Mouse (Mus musculus) B cell, adult 2 months (primary cell): ENCODE measurements around the gene Coq8a.

ENCODE experiments used
- DNase-seq, 2 experiments: peaks; one replicate each; pipeline ENCODE4 v3.0.0; 2022

Coq8a gene

GRCm38 (mm10) chr1:180174718-180175117 is 24.7 kb downstream of the Coq8a start:
- DNase-seq = no peak

GRCm38 (mm10) chr1:180173017-180173416 is 26.4 kb downstream of the Coq8a start:
- no peak for DNase-seq

GRCm38 (mm10) chr1:180172600-180172999 is 26.8 kb downstream of the Coq8a start:
- DNase-seq = no peak

GRCm38 (mm10) chr1:180171883-180172282 is 27.5 kb downstream of the Coq8a start:
- DNase-seq = no peak

GRCm38 (mm10) chr1:180170071-180170470 is 29.3 kb downstream of the Coq8a start:
- DNase-seq = no peak

GRCm38 (mm10) chr1:180169161-180169560 is 30.2 kb downstream of the Coq8a start:
- DNase-seq = no peak

GRCm38 (mm10) chr1:180168294-180168693 is 31.1 kb downstream of the Coq8a start:
- no peak for DNase-seq

GRCm38 (mm10) chr1:180166533-180166932 is 32.9 kb downstream of the Coq8a start:
- DNase-seq = no peak

- no peak for DNase-seq
These were observed 36.4 kb downstream of the Coq8a start for GRCm38 (mm10) chr1:180162986-180163385.

- DNase-seq = no peak
These were observed 37.6 kb downstream of the Coq8a start for GRCm38 (mm10) chr1:180161566-180162355.

GRCm38 (mm10) chr1:180161160-180161559 is 38.2 kb downstream of the Coq8a start:
- DNase-seq = no peak

GRCm38 (mm10) chr1:180160545-180160944 is 38.9 kb downstream of the Coq8a start:
- no peak for DNase-seq

- no peak for DNase-seq
These were observed 40.8 kb downstream of the Coq8a start for GRCm38 (mm10) chr1:180158648-180159047.

GRCm38 (mm10) chr1:180151191-180151590 is 48.2 kb downstream of the Coq8a start:
- DNase-seq = no peak

GRCm38 (mm10) chr1:180148563-180148962 is 50.8 kb downstream of the Coq8a start:
- no peak for DNase-seq

- peak; percentile 32 to 46 for DNase-seq
These were observed 51.4 kb downstream of the Coq8a start for GRCm38 (mm10) chr1:180148036-180148435.

- DNase-seq = no peak
These were observed 58.4 kb downstream of the Coq8a start for GRCm38 (mm10) chr1:180140970-180141369.

GRCm38 (mm10) chr1:180139158-180139557 is 60.2 kb downstream of the Coq8a start:
- no peak for DNase-seq

- DNase-seq = no peak
These were observed 67.2 kb downstream of the Coq8a start for GRCm38 (mm10) chr1:180132187-180132586.

GRCm38 (mm10) chr1:180131402-180131801 is 68.0 kb downstream of the Coq8a start:
- DNase-seq = no peak

GRCm38 (mm10) chr1:180128077-180128792 is 71.2 kb downstream of the Coq8a start:
- DNase-seq = no peak

GRCm38 (mm10) chr1:180118233-180118632 is 81.2 kb downstream of the Coq8a start:
- DNase-seq = no peak

GRCm38 (mm10) chr1:180116525-180116924 is 82.9 kb downstream of the Coq8a start:
- peak in 1 of 2 experiments; percentile 13 for DNase-seq
